Mouse (Mus musculus): Measurements from ENCODE around the gene Zfp59. TPM values are rescaled to one million over a fixed set of nuclear protein-coding genes. Genes with fewer than 3 reads are reported as not detected.
"Not testable (repeated sequence)": the region's sequence is repeated elsewhere in the genome, so short reads cannot be mapped to it uniquely, and the experiment has no call there.

Gene Zfp59
- total RNA-seq (2022), result 1 to 10 TPM; 3.8 to 4.9 (median 4.3) TPM

DNA sequence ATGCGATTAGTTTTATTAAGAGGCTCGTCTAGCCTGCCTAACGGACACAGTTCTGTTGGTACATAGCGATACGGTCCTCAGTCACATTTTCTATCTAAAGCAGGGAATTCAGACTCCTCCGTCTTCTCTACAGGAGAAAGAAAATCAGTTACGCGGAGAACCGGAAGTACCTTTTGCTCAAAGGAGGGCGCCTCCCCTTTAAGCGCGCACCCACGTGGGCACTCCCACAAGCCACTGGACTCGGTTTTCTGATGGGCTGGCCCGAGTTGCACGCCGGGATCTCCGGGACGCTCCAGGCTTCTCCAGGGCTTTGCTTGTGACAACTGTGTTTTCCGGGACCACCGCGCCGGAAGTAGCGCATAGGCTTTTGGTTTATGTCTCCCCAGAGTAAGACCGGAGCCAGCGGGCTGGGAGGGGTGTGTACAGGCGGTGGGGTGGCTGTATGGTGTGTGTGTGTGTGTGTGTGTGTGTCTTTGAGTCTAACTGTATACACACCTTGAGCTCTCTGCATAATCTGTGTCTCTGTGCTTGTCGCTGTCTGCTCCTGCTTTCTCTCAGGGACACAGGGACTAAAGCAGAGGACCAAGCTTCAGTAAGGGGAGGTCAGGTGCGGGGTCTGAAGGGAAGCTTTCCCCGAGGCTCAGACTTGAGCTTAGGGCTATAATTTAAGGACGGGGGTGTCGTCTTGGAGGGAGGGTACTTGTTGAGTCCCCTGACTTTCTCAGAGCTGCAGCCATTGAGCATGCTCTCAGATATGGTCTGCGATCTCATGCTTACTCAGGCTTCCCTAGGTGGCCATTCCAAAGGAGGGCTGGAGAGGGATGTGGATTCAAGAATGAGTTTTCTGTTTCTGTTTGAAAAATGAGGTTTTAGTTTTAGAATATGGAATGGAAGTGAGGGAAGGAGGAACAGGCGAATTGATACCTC is at the start of gene Zfp59:
Gene Zfp59 (plus strand): TSS at position 285 of the 927 bp plus-strand sequence.
- DNase-seq (ENCODE audit: low spot score in 2 of 2), result peak; percentile 87 to 88

DNA sequence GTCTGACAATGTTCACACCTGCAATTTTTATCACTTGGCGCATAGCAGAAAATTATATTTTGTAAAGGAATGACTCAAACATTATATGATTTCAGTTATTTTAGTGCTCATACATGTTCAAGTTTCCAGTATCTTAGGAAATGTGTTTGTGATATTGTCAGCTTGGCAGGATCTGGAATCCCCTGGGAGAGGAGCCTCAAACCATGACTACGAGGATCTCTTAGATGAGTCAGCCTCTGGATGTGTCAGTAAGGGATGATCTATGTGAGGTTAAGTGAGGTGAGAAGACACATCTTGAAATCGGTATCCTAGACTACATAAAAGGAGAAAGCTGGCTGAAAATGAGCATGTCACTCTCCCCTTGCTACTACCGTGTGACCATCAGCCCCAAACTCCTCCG is 49.1 kb upstream of the Zfp59 start:
- DNase-seq (ENCODE audit: low spot score in 2 of 2), result no peak

DNA sequence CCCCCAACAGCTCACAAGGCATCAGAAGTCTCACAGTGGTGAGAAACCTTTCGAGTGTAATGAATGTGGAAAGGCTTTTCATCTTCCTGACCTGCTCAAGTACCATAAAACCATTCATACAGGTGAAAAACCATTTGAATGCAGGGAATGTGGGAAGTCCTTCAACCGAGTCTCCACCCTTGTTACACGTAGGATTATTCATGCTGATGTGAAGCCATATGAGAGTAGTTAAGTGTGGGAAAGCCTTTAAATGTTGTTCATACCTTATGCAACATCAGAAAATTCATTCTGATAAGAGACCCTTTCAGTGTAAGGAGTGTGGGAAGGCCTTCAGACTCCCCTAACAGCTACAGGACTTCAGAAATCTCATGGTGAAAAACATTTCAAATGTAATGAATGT is 44.5 kb upstream of the Zfp59 start:
- not testable (repeated sequence) for DNase-seq (ENCODE audit: low spot score in 2 of 2)

DNA sequence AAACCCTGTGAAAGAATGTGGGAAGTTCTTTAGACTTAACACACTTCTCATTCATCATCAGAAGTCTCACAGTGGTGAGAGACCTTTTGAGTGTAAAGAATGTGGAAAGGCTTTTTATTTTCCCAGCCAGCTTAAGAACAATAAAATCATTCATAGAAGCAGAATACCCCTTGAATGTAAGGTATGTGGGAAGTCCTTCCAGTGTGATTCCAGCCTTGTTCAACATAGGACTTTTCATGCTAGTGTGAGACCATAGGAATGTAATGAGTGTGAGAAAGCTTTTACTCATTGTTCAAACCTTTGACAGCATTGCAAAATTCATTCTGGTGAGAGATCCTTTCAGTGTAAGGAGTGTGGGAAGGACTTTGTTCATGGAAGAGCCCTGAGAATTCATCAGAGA is 43.8 kb upstream of the Zfp59 start:
- DNase-seq (ENCODE audit: low spot score in 2 of 2), result no peak

DNA sequence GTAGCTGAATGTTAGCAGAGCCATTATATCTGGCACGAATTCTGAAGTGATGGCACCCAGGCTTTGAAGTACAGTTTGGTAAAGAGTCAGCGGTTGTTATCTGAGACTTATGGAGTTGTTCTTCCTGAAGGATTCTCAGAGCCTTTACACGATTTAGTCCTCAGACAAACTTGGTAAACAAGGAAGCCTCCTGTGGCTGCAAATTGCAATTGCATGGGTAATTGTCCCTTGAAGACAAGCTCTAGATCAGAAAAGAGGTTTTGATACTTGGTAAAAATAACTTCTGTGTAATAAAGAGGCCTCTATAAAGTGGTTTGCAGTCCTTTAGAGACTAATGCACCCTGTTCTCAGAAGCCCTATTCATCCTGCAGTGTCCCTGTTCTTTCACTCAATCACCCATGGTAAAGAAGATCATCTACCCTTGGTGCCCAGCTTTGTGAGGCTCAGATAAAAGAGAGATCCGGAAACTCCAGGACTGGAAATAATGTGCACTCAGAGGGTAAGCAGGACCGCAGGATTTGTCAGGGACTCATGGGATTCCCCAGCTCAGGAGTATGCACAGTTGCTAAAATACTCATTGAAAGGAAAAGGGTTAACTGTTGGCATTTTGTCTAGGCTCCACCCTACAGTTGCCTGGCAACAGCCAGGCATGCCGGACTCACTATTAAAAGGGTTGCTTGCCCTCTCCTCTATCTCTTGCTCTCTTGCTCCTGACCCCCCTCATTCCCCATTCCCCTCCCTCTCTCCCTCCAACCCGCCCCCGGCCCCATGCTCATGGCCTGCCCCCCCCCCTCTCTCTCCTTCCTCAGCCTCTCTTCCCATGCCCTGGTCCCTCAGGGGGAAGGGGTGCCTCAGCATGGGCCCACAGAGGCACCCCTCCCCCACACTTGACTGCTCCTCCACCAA is 40.2 kb upstream of the Zfp59 start:
- DNase-seq (ENCODE audit: low spot score in 2 of 2), result no peak

DNA sequence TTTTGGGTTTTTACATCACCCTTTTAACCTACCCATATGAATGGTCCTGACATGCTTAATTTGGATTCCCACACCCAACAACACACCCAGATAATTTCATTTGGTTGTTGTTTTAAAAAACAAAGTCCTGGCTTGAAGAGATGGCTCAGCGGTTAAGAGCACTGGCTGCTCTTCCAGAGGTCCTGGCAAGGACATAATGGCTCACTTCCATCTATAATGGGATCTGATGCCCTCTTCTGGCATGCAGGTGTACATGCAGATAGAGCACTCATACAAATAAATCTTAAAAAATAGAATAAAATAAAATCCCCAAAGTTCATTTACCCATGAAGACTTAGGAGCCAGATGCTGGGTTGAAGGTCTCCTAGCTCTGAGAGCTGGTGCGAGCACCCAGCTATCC is 37.3 kb upstream of the Zfp59 start:
- no peak for DNase-seq (ENCODE audit: low spot score in 2 of 2)

DNA sequence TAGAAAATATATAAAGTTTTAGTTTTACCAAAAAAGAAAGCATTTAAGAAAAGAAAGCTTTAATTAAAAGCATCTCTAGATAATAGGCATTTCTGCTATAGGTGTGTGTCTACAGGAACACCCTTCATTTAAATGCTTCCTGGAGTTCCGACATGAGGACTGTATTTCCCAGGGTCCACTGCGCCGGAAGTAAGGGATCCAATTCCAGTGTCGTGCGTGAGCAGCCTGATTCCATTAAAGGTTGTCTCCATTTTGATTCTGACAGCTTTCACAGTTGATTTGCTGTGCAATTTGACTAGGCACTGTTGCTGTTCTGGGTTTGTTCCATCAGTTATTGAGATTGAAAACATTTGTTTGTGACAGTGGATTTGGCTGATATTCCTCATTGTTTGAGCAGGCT is 35.4 kb upstream of the Zfp59 start:
- no peak for DNase-seq (ENCODE audit: low spot score in 2 of 2)

DNA sequence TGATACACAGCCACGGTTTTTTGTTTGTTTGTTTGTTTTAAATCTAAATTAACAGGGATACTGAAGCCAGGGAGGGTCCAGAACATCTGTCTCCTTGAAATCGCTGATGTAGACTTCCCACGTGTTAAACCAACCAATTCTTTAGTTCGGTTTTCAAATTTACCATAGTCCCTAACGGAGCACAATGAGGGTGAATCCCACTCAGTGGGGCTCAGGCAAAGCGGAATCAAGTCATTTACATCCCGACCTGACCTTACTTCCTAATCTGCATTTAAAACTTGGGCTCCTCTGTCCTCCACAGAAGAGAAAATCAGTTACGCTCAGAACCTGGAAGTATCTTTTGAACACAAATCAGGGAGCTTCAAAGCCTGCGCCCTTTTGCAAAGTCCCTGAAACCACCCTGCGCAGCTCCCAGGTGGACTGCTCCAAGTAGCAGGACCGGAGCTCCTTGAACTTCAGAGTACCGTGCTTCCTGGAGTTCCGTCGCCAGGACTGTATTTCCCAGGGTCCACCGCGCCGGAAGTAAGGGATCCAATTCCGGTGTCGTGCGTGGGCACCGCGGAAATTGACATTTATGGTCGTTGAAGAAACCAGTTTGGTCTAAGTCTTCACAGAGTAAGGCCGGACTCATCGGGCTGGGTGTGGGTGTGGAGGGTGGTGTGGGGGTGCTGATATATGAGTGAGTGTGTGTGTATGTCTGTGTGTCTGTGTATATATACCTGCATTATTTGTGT is 33.9 kb upstream of the Zfp59 start:
- peak; percentile 74 to 80 for DNase-seq (ENCODE audit: low spot score in 2 of 2)

DNA sequence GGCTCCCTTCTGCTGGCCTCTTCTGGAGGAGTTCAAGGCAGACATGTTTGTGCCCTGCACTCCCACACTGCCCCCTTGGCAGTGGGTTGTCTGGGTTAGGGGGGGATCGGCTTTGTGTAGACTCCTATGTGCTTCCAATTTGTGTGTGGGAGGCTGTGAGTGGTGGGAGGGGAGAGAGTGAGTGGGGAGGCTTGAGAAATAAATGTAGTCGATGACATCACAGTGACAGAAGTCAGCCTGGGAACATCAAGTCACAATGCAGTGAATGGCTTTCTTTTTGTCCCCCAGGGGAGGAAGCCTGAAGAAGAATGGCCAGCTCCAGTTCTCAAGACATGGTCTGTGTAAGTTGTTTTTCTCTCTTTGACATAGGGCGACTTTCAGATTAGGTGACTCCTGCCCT is 31.5 kb upstream of the Zfp59 start, which contains the start of gene Zfp626:
Gene Zfp626 (plus strand): TSS at position 301 of the 400 bp plus-strand sequence.
- DNase-seq (ENCODE audit: low spot score in 2 of 2), result not testable (repeated sequence)

DNA sequence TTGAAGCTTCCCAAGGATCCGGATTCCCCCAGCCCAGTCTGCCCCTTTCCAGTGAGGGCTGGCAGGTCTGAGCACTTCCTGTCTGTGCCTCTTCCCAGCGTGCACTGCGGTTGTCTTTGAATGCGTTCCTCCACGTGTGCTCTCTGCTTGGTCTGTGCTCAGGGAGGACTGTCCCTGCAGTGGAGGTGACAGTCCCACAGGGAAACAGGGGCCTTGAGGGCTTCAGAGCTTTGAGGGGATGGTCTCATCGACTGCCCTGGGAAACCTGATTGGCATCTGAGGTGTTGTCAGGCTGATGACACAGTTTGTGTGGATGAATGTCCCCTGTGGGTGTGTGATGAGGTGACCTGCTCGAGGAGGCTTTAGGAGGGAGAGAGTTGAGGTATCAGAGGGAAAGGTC is 31.1 kb upstream of the Zfp59 start:
- DNase-seq (ENCODE audit: low spot score in 2 of 2), result not testable (repeated sequence)

DNA sequence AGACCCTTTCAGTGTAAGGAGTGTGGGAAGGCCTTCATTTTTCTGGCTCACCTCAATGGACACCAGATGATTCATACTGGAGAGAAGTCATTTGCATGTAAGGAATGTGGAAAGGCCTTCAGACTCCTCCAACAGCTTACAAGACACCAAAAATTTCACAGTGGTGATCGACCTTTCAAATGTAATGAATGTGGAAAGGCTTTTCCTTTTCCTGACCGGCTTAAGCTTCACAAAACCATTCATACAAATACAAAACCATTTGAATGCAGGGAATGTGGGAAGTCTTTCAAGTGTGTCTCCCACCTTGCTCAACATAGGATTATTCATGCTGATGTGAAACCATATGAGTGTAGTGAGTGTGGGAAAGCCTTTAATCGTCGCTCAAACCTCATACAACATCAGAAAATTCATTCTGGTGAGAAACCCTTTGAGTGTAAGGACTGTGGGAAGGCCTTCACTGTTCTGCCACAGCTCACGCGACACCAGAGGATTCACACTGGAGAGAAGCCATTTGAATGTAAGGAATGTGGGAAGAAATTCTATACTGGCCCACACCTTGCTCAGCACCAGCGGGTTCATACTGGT is 19.8 kb upstream of the Zfp59 start:
- DNase-seq (ENCODE audit: low spot score in 2 of 2), result no peak

DNA sequence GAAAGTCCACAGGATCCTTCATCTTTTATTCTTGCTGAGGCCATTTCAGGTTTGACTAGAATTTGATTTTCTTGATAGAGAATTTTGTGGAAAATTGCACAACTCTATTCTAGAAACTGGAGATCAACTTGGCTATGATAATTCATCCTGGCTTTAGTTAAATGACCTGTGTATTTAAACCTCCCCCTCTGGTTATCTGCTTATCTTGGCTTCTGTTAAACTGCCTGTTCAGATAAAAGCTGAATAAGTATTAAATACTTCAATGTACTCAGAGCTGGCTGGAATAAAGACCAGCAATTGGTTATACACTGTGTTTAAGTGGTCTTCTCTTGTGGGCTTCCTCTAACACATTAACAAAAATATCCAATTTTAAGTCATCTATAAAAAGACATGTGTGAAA is 15.8 kb upstream of the Zfp59 start:
- no peak for DNase-seq (ENCODE audit: low spot score in 2 of 2)

DNA sequence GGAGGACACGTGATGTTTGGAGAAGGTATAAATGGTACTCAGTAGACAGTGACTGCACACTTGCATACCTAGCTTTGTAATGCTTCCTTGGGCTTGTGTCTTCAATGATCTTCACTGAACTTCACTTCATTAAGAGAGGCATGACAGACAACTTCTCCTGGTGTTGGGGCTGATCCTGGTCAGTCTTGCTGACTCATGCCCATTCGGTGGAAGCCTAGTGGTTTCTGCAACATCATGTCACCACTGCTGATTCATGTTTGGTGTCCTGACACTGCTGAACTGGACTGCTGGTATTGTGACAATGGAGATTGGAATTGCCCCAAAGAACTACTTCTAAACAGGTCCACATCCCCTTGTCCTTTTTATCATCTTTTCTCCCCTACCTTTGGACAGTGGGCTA is 4.3 kb upstream of the Zfp59 start:
- no peak for DNase-seq (ENCODE audit: low spot score in 2 of 2)

DNA sequence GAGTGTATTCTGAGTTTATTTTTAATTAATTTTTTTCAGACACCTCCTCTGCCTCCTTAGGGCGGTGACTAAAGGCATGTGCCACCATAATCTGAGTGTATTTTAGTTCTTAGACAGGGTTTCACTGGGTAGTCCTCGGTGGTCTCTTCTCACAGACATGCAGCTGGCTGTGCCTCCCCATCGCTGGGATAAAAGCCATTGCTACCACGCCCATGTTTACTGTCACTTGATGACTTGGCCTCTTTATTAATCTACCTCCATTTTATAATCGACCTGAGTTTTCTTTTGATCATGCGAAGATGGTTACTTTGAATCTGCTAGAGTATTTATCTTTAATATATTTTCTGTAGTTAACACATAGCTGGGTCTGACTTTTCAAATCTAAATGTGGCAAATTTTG is 511 bp upstream of the Zfp59 start:
- DNase-seq (ENCODE audit: low spot score in 2 of 2), result no peak

DNA sequence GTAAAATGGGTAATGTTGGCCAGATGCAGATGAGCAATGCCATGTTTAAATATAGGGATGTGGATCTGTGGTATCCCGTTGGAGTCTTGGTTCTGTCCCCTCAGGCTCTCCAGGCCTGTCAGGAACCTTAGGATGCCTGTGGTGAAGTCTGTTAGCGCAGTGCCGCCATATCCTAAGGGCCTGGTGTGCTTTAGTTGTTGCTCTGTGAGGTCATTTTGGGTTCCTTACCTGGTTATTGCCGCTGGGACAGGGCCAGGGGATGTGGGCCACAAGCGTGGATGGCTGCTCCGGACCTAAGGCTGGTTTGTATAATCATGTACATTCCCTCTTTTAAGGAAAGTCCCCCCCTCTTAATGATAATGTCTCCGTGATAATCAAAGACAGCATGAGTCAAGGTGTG is 1.2 kb downstream of the Zfp59 start:
- no peak for DNase-seq (ENCODE audit: low spot score in 2 of 2)

DNA sequence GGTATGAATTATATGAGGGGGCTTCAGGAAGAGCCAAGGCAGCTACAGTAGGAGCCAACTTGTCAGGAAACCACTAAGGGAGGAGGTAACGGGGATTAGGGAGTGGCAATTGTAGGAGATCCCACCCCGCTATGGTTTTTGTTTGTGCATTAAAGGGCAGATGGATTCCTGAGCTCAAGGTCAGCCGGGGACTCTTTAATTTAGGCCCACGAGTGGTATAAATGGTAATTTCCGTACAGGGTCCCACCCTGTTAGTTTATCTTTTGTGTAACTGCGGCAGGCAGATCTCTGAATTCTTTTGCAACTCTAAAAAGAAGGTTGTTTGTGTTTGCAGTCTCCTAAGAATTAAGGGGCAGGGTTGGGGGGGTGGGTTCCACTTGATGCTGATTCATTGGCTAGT is 1.7 kb downstream of the Zfp59 start:
- DNase-seq (ENCODE audit: low spot score in 2 of 2), result no peak

DNA sequence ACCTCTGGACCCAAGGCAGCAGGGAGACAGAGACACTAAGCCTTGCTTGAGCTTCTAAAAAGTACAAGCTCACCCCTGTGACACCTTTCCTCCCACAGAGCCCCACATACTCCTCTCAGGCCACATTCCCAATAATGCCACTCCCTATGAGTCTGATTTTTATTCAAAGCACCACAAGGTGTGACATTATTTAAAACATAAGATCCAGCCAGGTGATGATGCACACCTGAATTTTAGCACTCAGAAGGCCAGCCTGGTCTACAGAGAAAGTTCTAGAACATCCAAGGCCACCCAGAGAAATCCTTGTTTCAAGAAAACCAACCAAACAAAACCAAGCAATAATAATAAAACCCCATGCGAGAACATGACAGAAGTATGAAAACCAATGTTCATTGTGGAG is 18.8 kb downstream of the Zfp59 start, which contains the start of gene Zfp607a:
Gene Zfp607a (plus strand): TSS at position 301 of the 400 bp plus-strand sequence.
- no peak for DNase-seq (ENCODE audit: low spot score in 2 of 2)

DNA sequence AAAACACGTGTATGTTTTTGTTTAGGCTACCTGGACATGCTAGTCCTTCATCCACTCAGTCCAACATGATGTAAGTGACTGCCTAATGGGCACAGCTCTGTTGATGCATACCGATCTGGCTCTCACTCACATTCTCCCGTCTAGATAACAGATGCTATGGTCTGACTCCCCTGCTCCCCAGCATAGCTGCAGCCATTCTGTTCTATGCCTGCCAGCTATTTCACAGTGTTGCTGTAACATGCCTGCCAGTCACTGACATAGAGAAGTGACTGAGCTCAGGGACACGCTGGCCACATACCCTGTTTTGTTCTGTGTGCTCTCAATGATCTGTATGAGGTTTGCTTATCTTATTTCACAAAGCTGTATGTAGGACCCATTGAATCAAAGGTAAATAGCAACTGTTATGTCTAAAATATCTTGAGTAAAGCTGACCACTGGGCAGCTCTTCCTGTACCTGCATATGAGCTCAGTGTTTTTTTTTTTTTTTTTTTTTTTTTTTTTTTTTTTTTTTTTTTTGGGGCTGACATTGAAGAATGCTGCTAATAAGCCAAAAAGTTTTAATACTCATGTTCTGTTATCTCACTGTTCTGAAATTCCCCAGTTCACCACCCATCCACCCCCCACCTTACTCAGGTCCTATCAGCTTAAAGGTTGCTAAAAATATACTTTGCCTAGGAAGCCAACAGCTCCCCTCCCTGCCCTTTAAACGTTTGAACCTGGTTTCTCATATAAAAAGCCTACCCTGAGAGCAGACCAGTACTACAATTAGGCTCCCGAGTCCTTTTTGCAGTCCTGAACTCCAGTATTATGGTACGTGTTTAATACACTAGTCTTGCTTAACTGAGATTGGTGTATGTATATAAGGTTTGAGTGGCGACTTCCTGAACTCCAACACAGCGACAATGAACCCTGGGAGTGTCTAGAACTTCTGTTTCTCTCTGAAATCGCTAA is 21.2 kb downstream of the Zfp59 start:
- no peak for DNase-seq (ENCODE audit: low spot score in 2 of 2)

DNA sequence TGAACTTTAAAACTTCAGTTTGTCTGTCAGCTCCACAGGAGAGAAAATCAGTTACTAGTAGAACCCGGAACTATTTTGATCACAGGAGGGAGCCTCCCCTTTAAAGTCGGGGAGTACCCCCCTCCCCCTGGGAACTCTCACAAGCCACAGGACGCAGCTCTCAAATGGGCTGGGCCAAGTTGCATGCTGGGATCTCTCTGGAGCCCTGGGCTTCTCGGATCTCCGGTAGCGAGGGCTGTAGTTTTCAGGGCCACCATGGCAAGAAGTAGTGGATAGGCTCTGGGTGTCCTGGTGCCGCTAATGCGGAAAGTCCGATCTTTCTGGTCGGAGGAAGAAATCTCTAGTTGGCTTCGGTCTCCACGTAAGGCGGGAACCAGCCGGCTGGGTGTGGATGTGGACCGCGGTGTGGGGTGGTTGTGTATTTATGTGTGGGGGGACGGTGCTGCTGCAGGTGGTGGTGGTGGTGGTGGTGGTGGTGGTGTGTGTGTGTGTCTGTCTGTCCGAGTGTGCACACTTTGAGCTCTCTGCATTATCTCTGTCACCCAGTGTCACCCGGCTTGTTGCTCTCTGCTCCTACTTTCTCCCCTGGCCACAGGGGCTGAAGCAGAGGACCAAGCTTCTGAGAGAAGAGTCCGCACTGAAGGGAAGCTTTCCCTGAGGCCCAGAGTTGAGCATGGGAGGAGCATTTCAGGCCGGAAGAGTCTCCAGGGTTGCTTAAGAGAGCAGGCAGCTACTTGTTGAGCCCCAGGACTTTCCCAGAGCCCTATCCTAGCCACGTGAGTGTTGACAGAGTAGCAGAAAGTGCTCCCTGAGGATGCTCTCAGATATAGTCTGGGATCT is 22.2 kb downstream of the Zfp59 start:
- peak; percentile 25 to 41 for DNase-seq (ENCODE audit: low spot score in 2 of 2)
